Mouse (Mus musculus) hindbrain, postnatal 0 days (tissue): Measurements from ENCODE around the gene Nfe2l1. TPM values are rescaled to one million over a fixed set of nuclear protein-coding genes. Genes with fewer than 3 reads are reported as not detected.

Experiments used
- ATAC-seq: fragments of 200-750 bp; cut with Nextera tagmentation; 2 replicates; pipeline ENCODE4 v1.8.0; 2017; ENCODE audit warnings: mild to moderate bottlenecking, moderate TSS enrichment, moderate library complexity
- DNase-seq: peaks from one replicate; pipeline ENCODE4 v3.0.0-alpha.2; 2015; ENCODE audit warnings: low spot score
- H3K27ac ChIP-seq: fragments of 300-500 bp; sonication (generic); 2 replicates; pipeline ENCODE4 v1.5.1; 2014; ENCODE audit warnings: mild to moderate bottlenecking
- H3K27me3 ChIP-seq: fragments of 300-500 bp; sonication (generic); 2 replicates; pipeline ENCODE4 v1.6.1; 2014; ENCODE audit warnings: low read length, mixed read lengths; ENCODE audit not compliant: insufficient read depth
- H3K36me3 ChIP-seq: fragments of 300-500 bp; sonication (generic); 2 replicates; pipeline ENCODE4 v1.6.1; 2014; ENCODE audit warnings: low read length, mixed read lengths; ENCODE audit not compliant: insufficient read depth
- H3K4me1 ChIP-seq: fragments of 300-500 bp; sonication (generic); 2 replicates; pipeline ENCODE4 v1.6.1; 2014; ENCODE audit warnings: antibody characterized with exemption, low read length, mixed read lengths; ENCODE audit not compliant: insufficient read depth
- H3K4me2 ChIP-seq: fragments of 300-500 bp; sonication (generic); 2 replicates; pipeline ENCODE4 v1.6.1; 2014; ENCODE audit warnings: low read depth, mild to moderate bottlenecking, low read length, moderate library complexity, mixed read lengths
- H3K4me3 ChIP-seq: fragments of 300-500 bp; sonication (generic); 2 replicates; pipeline ENCODE4 v1.5.1; 2014; ENCODE audit warnings: low read length
- H3K9ac ChIP-seq: fragments of 300-500 bp; sonication (generic); replicated peaks from 2 replicates; pipeline ENCODE4 v1.6.1; 2014; ENCODE audit warnings: mild to moderate bottlenecking, low read length, moderate library complexity, mixed read lengths
- H3K9me3 ChIP-seq: fragments of 300-500 bp; sonication (generic); 2 replicates; pipeline ENCODE4 v1.6.1; 2016; ENCODE audit warnings: low read length, mixed read lengths
- CTCF ChIP-seq: IDR thresholded peaks from 2 replicates; pipeline ENCODE4 v1.5.1; 2016; ENCODE audit warnings: antibody characterized with exemption, control low read depth, low read depth
- WGBS: fragments of 180-500 bp; shearing (Covaris S2); extraction: QIAGEN DNeasy Blood & Tissue Kit; methylation state at CpG from one replicate; pipeline ENCODE4 v1.1.7; 2014; 5-methylcytosine and 5-hydroxymethylcytosine counted together
- polyA plus RNA-seq: library from polyadenylated mRNA; unstranded; fragments of >200 nt; fragmentation: Nextera tagmentation; extraction: Ambion mirVana; gene quantifications from 2 replicates; pipeline ENCODE4 v1.2.1, GENCODE M21; 2015
- total RNA-seq: library from RNA; depleted of rRNA; stranded (reverse); fragments of >200 nt; gene quantifications from 2 replicates; pipeline ENCODE4 v1.2.3, GENCODE M21; 2014; rRNA removed

Gene Nfe2l1
- 91.4 and 92.8 TPM in 2 replicates for total RNA-seq
- polyA plus RNA-seq, result 67.2 and 69.0 TPM in 2 replicates

DNA sequence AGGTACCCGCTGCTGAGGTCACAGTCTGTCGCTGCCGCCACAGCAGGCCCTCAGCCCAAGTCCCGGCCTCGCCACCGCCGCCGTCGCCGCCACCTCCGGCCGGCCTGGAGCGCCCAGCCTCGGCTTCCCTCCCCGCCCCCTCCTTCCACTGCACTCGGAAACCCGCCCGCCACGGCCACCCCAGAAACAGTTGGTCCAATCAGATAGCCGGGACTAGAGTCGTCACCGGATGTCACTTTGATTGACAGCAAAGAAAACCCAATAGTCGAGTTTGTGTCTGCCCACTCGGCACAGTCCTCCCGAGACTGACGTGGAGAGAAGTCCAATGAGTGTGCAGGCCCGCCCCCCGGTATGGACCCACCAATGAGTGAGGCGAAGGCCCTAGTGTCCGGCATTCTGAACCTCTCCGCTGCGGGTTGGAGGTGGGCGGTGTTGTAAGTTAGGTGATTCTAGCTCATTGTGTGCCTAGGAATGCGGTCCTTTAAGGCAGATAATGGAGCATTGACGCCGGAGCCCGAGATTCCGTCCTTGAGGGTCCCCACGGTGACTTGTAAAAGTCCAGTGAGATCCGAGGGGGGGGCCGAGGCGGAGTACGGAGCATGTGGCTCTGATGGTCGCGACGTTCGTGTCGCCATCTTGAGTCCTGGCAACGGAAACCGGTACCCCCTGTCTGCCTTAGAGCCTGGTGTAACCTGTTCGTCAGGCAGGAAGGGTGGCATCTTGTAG is at the start of gene Nfe2l1:
TSS of gene Nfe2l1 (minus strand) at position 156 of the 726 bp plus-strand sequence.
- peak within 1 kb of the TSS; percentile 96 for H3K27ac ChIP-seq
- H3K4me3 ChIP-seq, result peak within 1 kb of the TSS; percentile 90
- H3K9me3 ChIP-seq, result no peaks in the 10 kb centered on the region
- DNase-seq, result peak; percentile 99
- under 1% methylated on average over 51 of the region's 51 CpGs for WGBS
- H3K36me3 ChIP-seq, result no peaks in the 10 kb centered on the region
- H3K4me2 ChIP-seq, result peak within 1 kb of the TSS; percentile 82
- H3K9ac ChIP-seq, result peak within 1 kb of the TSS; percentile 80
- peaks cover 30% of the 10 kb centered on the region for H3K4me1 ChIP-seq
- peak; percentile 99 for ATAC-seq
- 0 out of 2 replicates have a peak, but pooled peaks have one; percentile 20 for TF ChIP-seq CTCF
- H3K27me3 ChIP-seq, result no peaks in the 10 kb centered on the region

DNA sequence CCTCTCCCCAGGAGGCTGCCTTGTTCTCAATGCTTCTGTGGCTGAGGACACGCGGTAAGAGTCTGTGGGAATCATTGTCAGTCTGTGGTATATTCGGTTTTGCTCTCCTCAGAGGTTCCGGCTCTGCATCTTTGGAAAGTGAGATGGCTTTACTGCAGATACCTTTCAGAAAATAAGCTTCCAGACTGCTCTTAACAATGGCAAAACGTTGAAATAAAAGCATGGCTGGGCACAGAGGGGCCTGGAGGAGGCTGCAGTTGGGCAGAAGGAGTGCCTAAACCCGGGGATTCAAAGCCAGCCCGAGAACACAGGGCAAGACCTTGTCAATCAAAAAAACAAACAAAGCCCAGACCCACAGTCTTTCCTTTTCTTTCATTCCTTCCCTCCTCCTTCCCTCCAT is 49.6 kb upstream of the Nfe2l1 start:
- no peak overlapping the region for H3K4me3 ChIP-seq
- 5% methylated on average over 7 of the region's 7 CpGs for WGBS
- no peak for TF ChIP-seq CTCF

DNA sequence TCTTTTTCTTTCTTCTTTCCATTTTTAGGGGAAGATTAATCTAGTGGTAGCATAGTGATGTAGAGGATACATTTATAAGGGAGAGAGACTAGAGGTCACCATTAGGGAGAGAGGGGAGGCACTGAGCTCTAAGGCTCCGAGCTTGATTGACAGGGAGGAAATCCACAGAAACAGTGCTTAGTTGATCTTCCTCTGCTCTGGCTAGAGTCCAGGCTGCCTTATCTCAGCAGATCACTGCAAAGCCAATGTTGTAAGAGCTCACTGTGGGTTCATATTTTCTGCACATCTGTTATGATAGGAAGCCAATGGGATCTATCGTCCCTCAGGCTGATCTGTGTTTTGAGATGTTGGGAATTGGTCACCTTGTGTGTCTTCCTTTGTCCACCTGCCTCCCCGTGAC is 48.9 kb upstream of the Nfe2l1 start:
- H3K9me3 ChIP-seq, result no peaks in the 10 kb centered on the region
- H3K4me2 ChIP-seq, result no peak overlapping the region
- H3K4me3 ChIP-seq, result no peak overlapping the region
- no peak for TF ChIP-seq CTCF
- H3K27ac ChIP-seq, result no peak overlapping the region
- H3K9ac ChIP-seq, result no peak overlapping the region
- no peaks in the 10 kb centered on the region for H3K36me3 ChIP-seq
- no peak for ATAC-seq
- DNase-seq, result no peak
- peaks cover 25% of the 10 kb centered on the region for H3K4me1 ChIP-seq
- WGBS, result 21% methylated on average over 3 of the region's 3 CpGs
- H3K27me3 ChIP-seq, result no peaks in the 10 kb centered on the region

More for the DNA sequence above, 49.6 kb upstream of the Nfe2l1 start:
- no peaks in the 10 kb centered on the region for H3K36me3 ChIP-seq
- no peaks in the 10 kb centered on the region for H3K27me3 ChIP-seq
- peaks cover 19% of the 10 kb centered on the region for H3K4me1 ChIP-seq
- H3K4me2 ChIP-seq, result no peak overlapping the region
- no peak overlapping the region for H3K27ac ChIP-seq
- DNase-seq (no peak), ATAC-seq (no peak)
- H3K9me3 ChIP-seq, result no peaks in the 10 kb centered on the region
- no peak overlapping the region for H3K9ac ChIP-seq

DNA sequence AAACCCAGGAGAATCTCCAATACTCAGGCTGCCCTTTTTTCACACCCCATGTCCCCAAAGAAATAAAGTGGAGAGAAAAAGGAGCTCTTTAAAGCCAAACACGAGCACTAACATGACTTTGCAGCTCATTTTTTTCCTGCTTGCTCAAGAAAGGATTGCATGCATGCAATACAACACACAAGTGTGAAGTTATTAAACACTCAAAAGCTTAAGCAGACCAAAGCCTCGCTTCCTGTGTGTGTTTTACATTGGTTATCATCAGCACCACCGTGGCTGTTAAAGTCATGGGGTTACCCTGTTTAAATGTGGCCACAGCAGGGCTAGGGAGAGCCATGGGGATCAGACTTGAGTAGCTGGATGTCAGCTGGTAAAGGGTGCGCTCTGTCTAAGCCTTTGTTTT is 47.3 kb upstream of the Nfe2l1 start:
- no peak for TF ChIP-seq CTCF
- no peak for DNase-seq

DNA sequence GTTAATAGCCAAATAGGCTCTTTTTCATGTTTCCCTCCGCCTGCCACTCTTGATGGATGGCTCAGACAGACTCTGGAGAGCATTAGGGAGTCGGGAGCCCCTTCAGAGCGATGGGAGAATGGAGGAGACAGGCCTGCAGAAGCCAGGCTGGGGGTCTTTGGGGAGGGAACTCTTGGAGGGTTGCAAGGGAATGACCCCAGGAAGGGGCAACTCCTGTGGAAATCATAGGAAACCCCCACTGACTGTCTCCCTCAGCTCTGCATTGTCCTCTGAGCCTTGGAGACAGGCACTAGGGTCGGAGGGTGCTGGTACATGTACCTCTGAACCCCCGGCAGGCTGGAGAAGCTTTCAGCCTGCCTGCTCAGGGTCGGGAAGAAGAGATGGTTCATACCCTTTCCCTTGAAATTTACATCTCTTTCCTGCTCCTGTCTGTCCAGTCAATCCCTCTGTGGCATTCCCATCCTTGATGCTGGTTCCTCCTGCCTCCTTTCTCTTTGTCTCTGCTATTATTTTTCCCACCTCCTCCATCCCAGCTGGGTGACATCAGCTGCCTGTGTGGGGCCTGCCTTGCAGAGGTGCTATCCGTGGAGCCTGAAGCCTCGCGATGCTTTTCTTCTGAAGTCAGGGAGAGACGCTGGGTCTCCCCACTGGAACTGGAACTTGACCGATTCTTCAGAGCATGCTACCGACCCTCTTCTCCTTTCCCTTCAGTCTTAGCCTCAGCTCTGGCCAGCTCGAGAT is 46.7 kb upstream of the Nfe2l1 start:
- ATAC-seq (peak; percentile 59), DNase-seq (peak; percentile 71)
- Histone ChIP-seq H3K4me1 (peaks cover 38% of the 10 kb centered on the region), H3K4me2 (peak overlapping the region; percentile 49), H3K9ac (peak overlapping the region; percentile 51), H3K9me3 (no peaks in the 10 kb centered on the region), H3K36me3 (no peaks in the 10 kb centered on the region), H3K4me3 (peak overlapping the region; percentile 22; the same call in 1 of the 2 replicates), H3K27me3 (no peaks in the 10 kb centered on the region), H3K27ac (peak overlapping the region; percentile 95)
- TF ChIP-seq CTCF, result no peak
- WGBS, result 8% methylated on average over 13 of the region's 13 CpGs

More for the DNA sequence above, 47.3 kb upstream of the Nfe2l1 start:
- peak overlapping the region; percentile 49; the same call in 1 of the 2 replicates for H3K4me2 ChIP-seq
- peak overlapping the region; percentile 51; the same call in 1 of the 2 replicates for H3K9ac ChIP-seq
- no peak overlapping the region for H3K4me3 ChIP-seq
- H3K9me3 ChIP-seq, result no peaks in the 10 kb centered on the region
- peak overlapping the region; percentile 95 for H3K27ac ChIP-seq
- ATAC-seq, result no peak
- no peaks in the 10 kb centered on the region for H3K27me3 ChIP-seq
- H3K36me3 ChIP-seq, result no peaks in the 10 kb centered on the region
- H3K4me1 ChIP-seq, result peaks cover 38% of the 10 kb centered on the region
- 34% methylated on average over 4 of the region's 4 CpGs for WGBS

DNA sequence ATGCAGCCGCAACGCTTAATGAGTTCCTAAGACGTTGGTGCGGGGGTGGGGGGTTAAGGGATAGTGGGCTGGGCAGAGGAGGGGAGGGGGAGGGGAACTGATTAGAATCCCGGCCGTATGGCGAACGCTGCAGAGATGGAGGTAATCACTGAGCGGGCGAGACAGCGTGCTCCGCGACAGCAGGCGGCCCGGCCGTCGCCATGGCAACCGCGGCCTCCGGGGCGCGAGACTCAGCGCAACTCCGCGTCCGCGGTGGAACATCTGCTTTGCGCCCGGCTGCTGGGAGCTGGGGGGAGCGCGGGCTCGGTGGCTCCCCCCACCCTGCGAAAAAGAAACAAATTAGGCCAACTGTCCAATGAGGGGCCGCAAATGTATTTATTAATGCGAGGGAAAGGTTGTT is 46.0 kb upstream of the Nfe2l1 start:
- no peaks in the 10 kb centered on the region for H3K27me3 ChIP-seq
- ATAC-seq, result peak; percentile 87
- under 1% methylated on average over 33 of the region's 35 CpGs for WGBS

More for the DNA sequence above, 46.0 kb upstream of the Nfe2l1 start:
- Histone ChIP-seq H3K4me3 (peak overlapping the region; percentile 22), H3K36me3 (no peaks in the 10 kb centered on the region), H3K9me3 (no peaks in the 10 kb centered on the region), H3K4me1 (peaks cover 38% of the 10 kb centered on the region), H3K27ac (peak overlapping the region; percentile 95), H3K4me2 (peak overlapping the region; percentile 49), H3K9ac (peak overlapping the region; percentile 51; the same call in 1 of the 2 replicates)
- DNase-seq, result peak; percentile 95
- no peak for TF ChIP-seq CTCF
